Mouse (Mus musculus) C2C12 (cell line): ENCODE data around the gene Zswim4. TPM values are rescaled to one million over a fixed set of nuclear protein-coding genes. Genes with fewer than 3 reads are reported as not detected.

Experiments used
- H3K27me3 ChIP-seq: one replicate; pipeline ENCODE4 v1.6.1; 2011; ENCODE audit not compliant: control insufficient read depth, insufficient read depth, insufficient read length
- H3K36me3 ChIP-seq: one replicate; pipeline ENCODE4 v1.6.1; 2011; ENCODE audit not compliant: control insufficient read depth, insufficient read depth
- H3K4me3 ChIP-seq: one replicate; pipeline ENCODE4 v1.5.1; 2011; ENCODE audit warnings: mild to moderate bottlenecking, control low read depth; ENCODE audit not compliant: poor library complexity, insufficient read depth, severe bottlenecking
- H3K79me2 ChIP-seq: one replicate; pipeline ENCODE4 v1.6.1; 2011; ENCODE audit not compliant: control insufficient read depth, insufficient read depth
- H3K79me3 ChIP-seq: one replicate; pipeline ENCODE4 v1.6.1; 2011; ENCODE audit warnings: low read depth, control low read depth
- H3ac ChIP-seq: one replicate; pipeline ENCODE3; 2011; ENCODE audit warnings: low read depth; ENCODE audit not compliant: control insufficient read depth, insufficient read length
- CEBPB ChIP-seq: IDR thresholded peaks from one replicate; pipeline ENCODE4 v1.6.1; 2011; ENCODE audit warnings: low read depth, mild to moderate bottlenecking, control low read depth, moderate library complexity
- CTCF ChIP-seq: IDR thresholded peaks from one replicate; pipeline ENCODE4 v1.5.1; 2011; ENCODE audit not compliant: control insufficient read depth, insufficient read depth, insufficient read length
- FOSL1 ChIP-seq: IDR thresholded peaks from one replicate; pipeline ENCODE4 v1.8.0; 2011; ENCODE audit warnings: mild to moderate bottlenecking, low read length; ENCODE audit not compliant: poor library complexity, insufficient read depth, severe bottlenecking
- MAX ChIP-seq: IDR thresholded peaks from one replicate; pipeline ENCODE4 v1.6.1; 2011; ENCODE audit warnings: mild to moderate bottlenecking, control low read depth
- MYOD1 ChIP-seq: IDR thresholded peaks from one replicate; pipeline ENCODE4 v1.6.1; 2011; ENCODE audit warnings: low read depth; ENCODE audit not compliant: control insufficient read depth, insufficient read length
- MYOG ChIP-seq: IDR thresholded peaks from one replicate; pipeline ENCODE4 v1.6.1; 2011; ENCODE audit not compliant: control insufficient read depth, insufficient read length; ENCODE audit errors: extremely low read depth
- USF1 ChIP-seq: IDR thresholded peaks from one replicate; pipeline ENCODE4 v1.6.1; 2011; ENCODE audit warnings: low read depth, mild to moderate bottlenecking, control low read depth, moderate library complexity
- polyA plus RNA-seq: library from polyadenylated mRNA; unstranded; fragments of >200 nt; fragmentation: generic; extraction: Trizol; gene quantifications from one replicate; pipeline ENCODE4 v1.2.1, GENCODE M21; 2012; ENCODE audit warnings: missing spikeins

Gene Zswim4
- polyA plus RNA-seq, 1 experiment, result 10.1 TPM

- TF ChIP-seq CEBPB (no peak), MAX (no peak), USF1 (peak; percentile 55)
- no peak overlapping the region for H3K4me3 ChIP-seq
- peak overlapping the region; percentile 19 for H3ac ChIP-seq
- no peaks in the 10 kb centered on the region for H3K79me2 ChIP-seq
- no peaks in the 10 kb centered on the region for H3K27me3 ChIP-seq
- peaks cover 1% of the 10 kb centered on the region for H3K79me3 ChIP-seq
- no peaks in the 10 kb centered on the region for H3K36me3 ChIP-seq
These were observed 47.3 kb downstream of the Zswim4 start for GRCm38 (mm10) chr8:84189603-84190002.

- H3K27me3 ChIP-seq, result no peaks in the 10 kb centered on the region
- H3K4me3 ChIP-seq, result no peak overlapping the region
- peaks cover 1% of the 10 kb centered on the region for H3K79me3 ChIP-seq
- peak overlapping the region; percentile 20 for H3ac ChIP-seq
- TF ChIP-seq MYOG (no peak), CEBPB (no peak), CTCF (no peak), USF1 (no peak), MAX (no peak), FOSL1 (no peak), MYOD1 (no peak)
- H3K36me3 ChIP-seq, result no peaks in the 10 kb centered on the region
- no peaks in the 10 kb centered on the region for H3K79me2 ChIP-seq
These were observed 48.2 kb downstream of the Zswim4 start for GRCm38 (mm10) chr8:84188671-84189070.

GRCm38 (mm10) chr8:84187065-84187755 lies 49.6 kb downstream of the Zswim4 start:
- Histone ChIP-seq H3K27me3 (no peaks in the 10 kb centered on the region), H3K36me3 (no peaks in the 10 kb centered on the region), H3K79me3 (peaks cover 1% of the 10 kb centered on the region), H3ac (peak overlapping the region; percentile 5), H3K79me2 (peaks cover 12% of the 10 kb centered on the region), H3K4me3 (no peak overlapping the region)
- TF ChIP-seq CTCF (peak; percentile 55), USF1 (no peak)

GRCm38 (mm10) chr8:84186547-84186946 lies 50.3 kb downstream of the Zswim4 start:
- H3K79me3 ChIP-seq, result peaks cover 1% of the 10 kb centered on the region
- TF ChIP-seq CTCF (peak; percentile 82), FOSL1 (no peak)
- H3K4me3 ChIP-seq, result no peak overlapping the region
- no peaks in the 10 kb centered on the region for H3K36me3 ChIP-seq
- H3K79me2 ChIP-seq, result peaks cover 13% of the 10 kb centered on the region
- H3K27me3 ChIP-seq, result no peaks in the 10 kb centered on the region
- peak overlapping the region; percentile 5 for H3ac ChIP-seq

- H3K4me3 ChIP-seq, result peak within 1 kb of the TSS; percentile 43
- TF ChIP-seq MAX (no peak), USF1 (no peak), CEBPB (no peak), CTCF (no peak), FOSL1 (no peak)
- H3K79me3 ChIP-seq, result peaks cover 1% of the 10 kb centered on the region
- peaks cover 13% of the 10 kb centered on the region for H3K79me2 ChIP-seq
- no peaks in the 10 kb centered on the region for H3K27me3 ChIP-seq
- no peaks in the 10 kb centered on the region for H3K36me3 ChIP-seq
- H3ac ChIP-seq, result peak within 1 kb of the TSS; percentile 94
These were observed 51.7 kb downstream of the Zswim4 start, which contains the start of gene Nanos3 for GRCm38 (mm10) chr8:84185117-84185516. Gene Nanos3, minus strand, starts transcription at chr8:84185217.

GRCm38 (mm10) chr8:84184085-84185043 lies 52.5 kb downstream of the Zswim4 start:
- Histone ChIP-seq H3K79me3 (peaks cover 1% of the 10 kb centered on the region), H3ac (peak overlapping the region; percentile 94)

More at GRCm38 (mm10) chr8:84184085-84185043, 52.5 kb downstream of the Zswim4 start:
- H3K27me3 ChIP-seq, result no peaks in the 10 kb centered on the region
- no peaks in the 10 kb centered on the region for H3K36me3 ChIP-seq
- TF ChIP-seq FOSL1 (no peak), CTCF (no peak), MYOD1 (no peak), CEBPB (no peak), MYOG (no peak), USF1 (no peak), MAX (no peak)
- H3K4me3 ChIP-seq, result peak overlapping the region; percentile 43
- peaks cover 13% of the 10 kb centered on the region for H3K79me2 ChIP-seq
